Mouse (Mus musculus) brown adipose tissue, adult 24 weeks (tissue): ENCODE measurements at regions not wholly inside any gene's neighbourhood (a gene's known extent, or its start where the extent isn't known, plus 50 kb on each side); places are given as distances from the start of the nearest gene placed in this dataset.

Source experiments
- H3K27ac ChIP-seq: fragments of 200-500 bp; replicated peaks from 2 replicates; pipeline ENCODE4 v1.5.1; 2012; ENCODE audit warnings: low read depth, mild to moderate bottlenecking, low read length
- H3K4me1 ChIP-seq: fragments of 200-500 bp; 2 replicates; pipeline ENCODE4 v1.6.1; 2012; ENCODE audit warnings: low read length, mixed read lengths; ENCODE audit not compliant: control insufficient read depth, insufficient read depth, insufficient read length
- H3K4me3 ChIP-seq: fragments of 200-500 bp; 2 replicates; pipeline ENCODE4 v1.5.1; 2012; ENCODE audit warnings: low read depth, mild to moderate bottlenecking, low read length, moderate library complexity; ENCODE audit not compliant: insufficient read depth

- Histone ChIP-seq H3K4me3 (no peak overlapping the region), H3K4me1 (peaks cover 6% of the 10 kb centered on the region), H3K27ac (no peak overlapping the region)
Observed at GRCm38 (mm10) chr7:64049183-64049965, 104.3 kb upstream of the Trpm1 start.

- H3K4me3 ChIP-seq = peak overlapping the region; percentile 53
- peaks cover 4% of the 10 kb centered on the region; the same call in 1 of the 2 replicates for H3K4me1 ChIP-seq
- H3K27ac ChIP-seq = no peak overlapping the region; the same call in 1 of the 2 replicates
Observed at GRCm38 (mm10) chr7:64048452-64049182, 105.0 kb upstream of the Trpm1 start.

- no peak overlapping the region for H3K27ac ChIP-seq
- peaks cover 6% of the 10 kb centered on the region for H3K4me1 ChIP-seq
- no peak overlapping the region for H3K4me3 ChIP-seq
Observed at GRCm38 (mm10) chr7:64047831-64048230, 105.8 kb upstream of the Trpm1 start.

GRCm38 (mm10) chr7:64045292-64045691 is 106.6 kb upstream of the Klf13 start:
- Histone ChIP-seq H3K27ac (no peak overlapping the region), H3K4me3 (no peak overlapping the region), H3K4me1 (peaks cover 8% of the 10 kb centered on the region)

GRCm38 (mm10) chr7:64042978-64043377 is 104.3 kb upstream of the Klf13 start:
- peaks cover 4% of the 10 kb centered on the region for H3K4me1 ChIP-seq
- H3K27ac ChIP-seq = no peak overlapping the region

GRCm38 (mm10) chr7:64041303-64041702 is 102.6 kb upstream of the Klf13 start:
- Histone ChIP-seq H3K4me3 (no peak overlapping the region), H3K4me1 (peaks cover 4% of the 10 kb centered on the region), H3K27ac (no peak overlapping the region)

More at GRCm38 (mm10) chr7:64042978-64043377, 104.3 kb upstream of the Klf13 start:
- H3K4me3 ChIP-seq = no peak overlapping the region

- H3K27ac ChIP-seq = no peak overlapping the region
Observed at GRCm38 (mm10) chr7:64040026-64040737, 101.5 kb upstream of the Klf13 start.

GRCm38 (mm10) chr7:64037701-64038231 is 99.1 kb upstream of the Klf13 start:
- peaks cover under 1% of the 10 kb centered on the region; the same call in 1 of the 2 replicates for H3K4me1 ChIP-seq
- no peak overlapping the region for H3K27ac ChIP-seq
- H3K4me3 ChIP-seq = no peak overlapping the region

More at GRCm38 (mm10) chr7:64040026-64040737, 101.5 kb upstream of the Klf13 start:
- H3K4me3 ChIP-seq = no peak overlapping the region
- peaks cover 4% of the 10 kb centered on the region for H3K4me1 ChIP-seq

GRCm38 (mm10) chr7:64036154-64036553 is 97.4 kb upstream of the Klf13 start:
- Histone ChIP-seq H3K4me1 (no peaks in the 10 kb centered on the region), H3K27ac (no peak overlapping the region), H3K4me3 (no peak overlapping the region)

- Histone ChIP-seq H3K4me1 (no peaks in the 10 kb centered on the region), H3K4me3 (no peak overlapping the region), H3K27ac (no peak overlapping the region)
Observed at GRCm38 (mm10) chr7:64035025-64035606, 96.4 kb upstream of the Klf13 start.

- Histone ChIP-seq H3K4me3 (no peak overlapping the region), H3K27ac (no peak overlapping the region), H3K4me1 (no peaks in the 10 kb centered on the region)
Observed at GRCm38 (mm10) chr7:64034493-64034892, 95.8 kb upstream of the Klf13 start.

- no peak overlapping the region for H3K27ac ChIP-seq
- H3K4me3 ChIP-seq = no peak overlapping the region
- H3K4me1 ChIP-seq = no peaks in the 10 kb centered on the region
Observed at GRCm38 (mm10) chr7:64033388-64033787, 94.7 kb upstream of the Klf13 start.

GRCm38 (mm10) chr7:64032921-64033354 is 94.2 kb upstream of the Klf13 start:
- H3K4me1 ChIP-seq = no peaks in the 10 kb centered on the region
- H3K4me3 ChIP-seq = no peak overlapping the region
- H3K27ac ChIP-seq = no peak overlapping the region

- Histone ChIP-seq H3K4me1 (no peaks in the 10 kb centered on the region), H3K4me3 (no peak overlapping the region), H3K27ac (no peak overlapping the region)
Observed at GRCm38 (mm10) chr7:64030650-64031049, 91.9 kb upstream of the Klf13 start.
